Mouse (Mus musculus): ENCODE data around the gene Ica1.

Gene Ica1

GRCm38 (mm10) chr6:8742449-8742848 is 35.8 kb downstream of the Ica1 start:
- DNase-seq (ENCODE audit: low read depth, low spot score), result no peak

GRCm38 (mm10) chr6:8741659-8742058 is 36.6 kb downstream of the Ica1 start:
- DNase-seq (ENCODE audit: low read depth, low spot score), result no peak

- no peak for DNase-seq (ENCODE audit: low read depth, low spot score)
Observed at GRCm38 (mm10) chr6:8740092-8740491, 38.2 kb downstream of the Ica1 start.

- no peak for DNase-seq (ENCODE audit: low read depth, low spot score)
Observed at GRCm38 (mm10) chr6:8738396-8738795, 39.9 kb downstream of the Ica1 start.

GRCm38 (mm10) chr6:8736493-8736820 is 41.8 kb downstream of the Ica1 start:
- no peak for DNase-seq (ENCODE audit: low read depth, low spot score)

GRCm38 (mm10) chr6:8735657-8736492 is 42.4 kb downstream of the Ica1 start:
- DNase-seq (ENCODE audit: low read depth, low spot score), result no peak

- DNase-seq (ENCODE audit: low read depth, low spot score), result no peak
Observed at GRCm38 (mm10) chr6:8735044-8735443, 43.2 kb downstream of the Ica1 start.

- DNase-seq (ENCODE audit: low read depth, low spot score), result no peak
Observed at GRCm38 (mm10) chr6:8732492-8732891, 45.8 kb downstream of the Ica1 start.

- no peak for DNase-seq (ENCODE audit: low read depth, low spot score)
Observed at GRCm38 (mm10) chr6:8731656-8732191, 46.6 kb downstream of the Ica1 start.

- no peak for DNase-seq (ENCODE audit: low read depth, low spot score)
Observed at GRCm38 (mm10) chr6:8730433-8730832, 47.9 kb downstream of the Ica1 start.

GRCm38 (mm10) chr6:8727806-8728205 is 50.5 kb downstream of the Ica1 start:
- DNase-seq (ENCODE audit: low read depth, low spot score), result no peak

- no peak for DNase-seq (ENCODE audit: low read depth, low spot score)
Observed at GRCm38 (mm10) chr6:8725610-8726009, 52.7 kb downstream of the Ica1 start.

GRCm38 (mm10) chr6:8719692-8720091 is 58.6 kb downstream of the Ica1 start:
- DNase-seq (ENCODE audit: low read depth, low spot score), result no peak

- no peak for DNase-seq (ENCODE audit: low read depth, low spot score)
Observed at GRCm38 (mm10) chr6:8717967-8718366, 60.3 kb downstream of the Ica1 start.

GRCm38 (mm10) chr6:8716539-8716938 is 61.7 kb downstream of the Ica1 start:
- DNase-seq (ENCODE audit: low read depth, low spot score), result no peak

- no peak for DNase-seq (ENCODE audit: low read depth, low spot score)
Observed at GRCm38 (mm10) chr6:8711246-8711645, 67.0 kb downstream of the Ica1 start.

- no peak for DNase-seq (ENCODE audit: low read depth, low spot score)
Observed at GRCm38 (mm10) chr6:8694636-8695514, 83.4 kb downstream of the Ica1 start.

- DNase-seq (ENCODE audit: low read depth, low spot score), result no peak
Observed at GRCm38 (mm10) chr6:8693926-8694635, 84.2 kb downstream of the Ica1 start.

- no peak for DNase-seq (ENCODE audit: low read depth, low spot score)
Observed at GRCm38 (mm10) chr6:8693141-8693881, 85.0 kb downstream of the Ica1 start.

GRCm38 (mm10) chr6:8691199-8691975 is 86.9 kb downstream of the Ica1 start:
- DNase-seq (ENCODE audit: low read depth, low spot score), result no peak

All from c-Kit-negative CD71-positive TER-119-positive erythroid progenitor cells, embryonic 14.5 days (primary cell).